Mouse (Mus musculus): Measurements from ENCODE around the gene Cx3cl1. TPM values are rescaled to one million over a fixed set of nuclear protein-coding genes. Genes with fewer than 3 reads are reported as not detected.

Cx3cl1 gene
- 100 to 1,000 TPM; 333 to 386 (median 359) TPM for total RNA-seq (2022)

DNA sequence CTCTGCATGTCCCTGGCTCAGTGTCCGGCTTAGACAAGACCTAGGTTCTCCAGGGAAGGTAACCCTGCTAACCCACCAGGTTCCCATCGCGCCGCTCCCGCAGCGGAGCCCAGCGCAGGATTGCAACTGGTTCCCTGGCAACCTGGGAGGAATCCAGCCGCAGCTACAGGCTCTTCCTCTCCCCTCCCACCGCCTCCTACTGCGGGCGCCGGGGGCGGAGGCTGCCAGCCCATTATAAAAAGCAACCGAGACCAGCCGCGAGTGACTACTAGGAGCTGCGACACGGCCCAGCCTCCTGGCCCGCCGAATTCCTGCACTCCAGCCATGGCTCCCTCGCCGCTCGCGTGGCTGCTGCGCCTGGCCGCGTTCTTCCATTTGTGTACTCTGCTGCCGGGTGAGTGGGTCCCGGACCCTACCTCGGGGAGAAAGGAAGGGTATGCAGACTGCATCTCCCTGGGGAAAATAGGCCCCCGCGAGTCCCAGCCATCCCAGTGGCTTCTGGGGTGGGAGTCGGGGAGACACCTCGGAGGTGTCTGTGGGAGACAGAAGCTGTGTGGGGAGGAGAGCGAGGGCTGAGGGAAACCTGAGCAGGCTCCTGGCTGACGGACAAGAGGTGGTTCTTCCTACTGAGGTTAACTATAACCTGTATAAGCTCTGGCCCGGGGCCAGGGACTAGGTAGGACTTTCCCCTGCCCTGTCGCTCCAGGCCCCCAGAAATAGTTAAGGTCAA lies at the start of gene Cx3cl1:
Gene Cx3cl1, plus strand, starts transcription at position 69 of the 730 bp plus-strand sequence.
- DNase-seq (ENCODE audit: low spot score in 2 of 2) = peak; percentile 84 to 88

DNA sequence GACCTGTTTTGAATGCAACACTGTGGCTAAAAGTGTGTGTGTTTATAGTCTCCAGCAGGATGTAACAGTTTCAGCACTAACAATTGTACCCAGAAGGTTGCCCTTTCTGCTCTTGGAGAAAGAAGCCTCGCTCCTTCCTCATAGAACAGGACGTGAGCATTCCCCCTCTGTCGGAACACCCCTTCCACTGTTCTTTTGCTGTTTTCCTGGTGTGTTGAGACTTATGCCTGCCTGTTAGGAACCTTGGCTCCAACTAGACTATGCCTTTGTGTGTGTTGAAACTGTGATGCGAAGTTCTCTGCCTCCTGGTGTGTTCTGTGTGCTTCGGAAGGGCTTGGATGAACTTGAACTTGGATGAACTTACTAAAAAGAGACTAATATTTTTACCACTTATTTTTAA lies 45.8 kb upstream of the Cx3cl1 start:
- DNase-seq (ENCODE audit: low spot score in 2 of 2) = no peak

DNA sequence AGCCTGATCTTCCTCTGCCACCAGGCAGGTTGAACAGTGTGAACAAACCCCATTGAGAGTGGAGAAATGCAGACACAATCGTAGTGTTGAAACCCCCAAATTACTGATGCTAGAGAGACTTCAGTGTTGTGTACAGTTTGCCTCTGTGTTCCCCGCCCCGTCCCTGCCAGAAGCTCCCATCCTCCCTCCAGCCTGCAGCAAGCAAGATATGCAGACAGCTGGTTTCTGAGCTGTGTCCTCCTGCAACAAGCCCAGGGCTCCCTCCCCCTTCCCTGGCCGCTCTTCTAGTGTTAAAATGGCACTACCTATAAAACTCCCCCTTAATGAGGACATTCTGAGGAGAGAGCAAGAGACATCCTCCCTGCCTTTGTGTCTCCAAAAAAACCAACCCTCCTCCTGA lies 42.5 kb upstream of the Cx3cl1 start:
- DNase-seq (ENCODE audit: low spot score in 2 of 2) = no peak

DNA sequence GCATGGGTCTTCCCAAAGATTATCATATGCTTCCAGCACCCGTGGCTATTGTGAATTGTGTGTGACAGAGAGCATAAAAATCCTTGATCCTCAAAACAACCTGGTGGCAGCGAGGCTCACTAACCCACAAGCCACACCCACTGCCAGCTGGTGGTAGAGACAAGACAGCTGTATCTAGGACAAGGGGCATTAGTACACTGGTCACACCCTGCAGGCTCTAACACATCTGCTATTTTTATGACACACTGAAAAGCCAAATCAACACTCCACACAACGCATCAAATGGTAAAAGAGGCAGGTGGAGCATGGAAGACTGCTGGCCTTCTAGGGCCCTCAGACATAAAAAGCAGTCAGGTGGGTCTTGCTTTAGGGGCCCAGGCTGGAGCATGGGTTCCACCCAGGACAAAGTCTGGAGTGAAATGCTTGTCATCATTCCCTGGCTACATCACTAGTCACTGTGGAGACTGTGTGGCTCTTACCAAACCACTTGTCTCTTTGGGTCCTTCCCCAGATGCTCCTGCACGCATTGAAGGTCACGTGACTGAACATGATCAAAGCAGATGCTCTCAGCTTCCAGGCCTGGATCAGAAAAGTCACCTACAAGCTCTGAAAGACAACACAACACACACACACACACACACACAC lies 37.9 kb upstream of the Cx3cl1 start:
- DNase-seq (ENCODE audit: low spot score in 2 of 2) = no peak

DNA sequence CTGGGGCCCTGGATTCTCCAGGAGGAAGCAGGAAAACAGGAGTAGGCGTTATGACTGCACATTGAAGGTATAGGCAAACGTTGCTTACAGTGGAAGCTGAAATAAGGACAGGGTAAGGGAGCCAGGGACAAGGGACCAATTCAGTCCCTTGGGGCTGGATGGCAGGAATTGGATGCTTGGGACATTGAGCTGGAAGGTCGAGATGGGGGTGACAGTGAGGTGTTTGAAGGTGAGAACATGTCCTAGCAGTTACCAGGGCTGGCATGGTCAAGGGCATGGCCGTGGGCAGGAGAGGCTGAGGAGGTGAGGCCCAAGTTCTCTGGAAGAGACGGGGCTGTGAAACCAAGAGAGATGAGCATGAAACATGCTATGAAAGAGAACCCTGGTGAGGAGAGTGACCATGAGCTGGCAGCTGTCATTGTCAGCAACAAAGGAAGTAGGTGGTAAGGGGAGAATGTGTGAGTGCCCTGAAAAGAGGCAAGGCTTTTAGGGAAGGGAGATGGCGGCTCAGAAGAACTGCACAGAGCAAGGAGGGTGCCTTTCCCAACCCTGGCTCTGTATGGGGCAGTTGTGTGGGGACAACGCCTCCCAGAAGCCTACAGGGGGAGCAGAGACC lies 37.0 kb upstream of the Cx3cl1 start:
- no peak for DNase-seq (ENCODE audit: low spot score in 2 of 2)

DNA sequence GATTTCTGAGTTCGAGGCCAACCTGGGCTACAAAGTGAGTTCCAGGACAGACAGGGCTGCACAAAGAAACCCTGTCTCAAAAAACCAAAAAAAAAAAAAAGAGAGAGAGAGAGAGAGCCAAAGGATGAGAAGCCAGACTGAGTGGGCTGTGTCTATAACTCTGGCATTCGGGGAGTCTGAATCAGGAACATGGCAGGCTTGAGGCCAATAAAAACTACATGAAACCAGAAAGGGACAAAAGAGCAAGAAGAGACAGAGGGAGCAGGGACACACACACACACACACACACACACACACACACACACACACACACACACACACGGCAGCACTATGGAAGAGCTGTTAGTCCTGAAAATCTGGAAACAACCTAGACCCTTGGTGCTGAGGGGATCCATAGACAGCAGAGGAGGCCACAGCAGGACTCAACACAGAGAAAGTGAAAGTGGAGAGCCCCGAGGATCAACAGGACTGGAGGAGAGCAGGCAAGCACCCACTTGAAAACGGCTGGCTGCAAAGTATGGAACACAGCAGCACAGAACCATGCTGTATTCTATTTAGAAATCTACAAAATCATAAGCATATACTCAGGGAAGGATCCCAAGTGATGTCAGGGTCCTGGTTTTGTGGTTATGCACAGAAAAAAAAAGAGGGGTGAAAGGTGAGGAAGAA lies 36.2 kb upstream of the Cx3cl1 start:
- DNase-seq (ENCODE audit: low spot score in 2 of 2) = no peak

DNA sequence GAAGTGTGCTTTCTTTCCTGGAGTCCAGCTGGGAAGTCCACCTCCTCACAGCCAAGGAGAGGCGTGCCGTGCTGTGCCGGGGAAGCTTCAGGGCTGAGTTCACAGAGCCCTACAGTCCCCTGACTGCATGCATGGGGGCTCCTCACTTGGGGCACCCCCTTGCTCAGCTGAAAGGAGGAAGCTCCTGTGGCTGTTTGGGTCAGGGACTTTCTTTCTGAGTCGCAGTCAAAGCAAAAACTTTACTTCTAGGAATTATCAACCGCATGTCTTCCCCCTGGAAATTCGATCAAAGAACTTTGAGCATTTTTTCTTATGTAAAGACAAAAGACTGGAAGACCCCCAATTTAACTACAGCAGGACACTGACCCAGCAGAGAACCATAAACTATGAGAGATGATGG lies 32.0 kb upstream of the Cx3cl1 start:
- no peak for DNase-seq (ENCODE audit: low spot score in 2 of 2)

DNA sequence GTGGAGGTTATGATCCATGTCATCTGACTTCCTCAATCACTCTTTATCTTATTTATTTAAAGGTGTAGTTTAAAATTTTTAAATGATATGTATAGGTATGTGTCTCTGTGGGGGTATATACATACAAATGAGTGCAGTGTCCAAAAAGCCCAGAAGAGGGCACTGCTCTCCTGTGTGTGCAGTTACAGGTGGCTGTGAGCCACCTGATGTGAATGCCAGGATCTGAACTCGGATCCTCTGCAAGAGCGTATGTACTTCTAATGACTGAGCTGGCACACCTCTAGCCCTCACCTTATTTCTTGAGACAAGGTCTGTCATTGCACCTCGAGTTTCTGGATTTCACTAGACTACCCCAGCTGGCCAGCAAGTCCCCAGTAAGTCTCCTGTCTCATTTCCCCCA lies 31.2 kb upstream of the Cx3cl1 start:
- no peak for DNase-seq (ENCODE audit: low spot score in 2 of 2)

DNA sequence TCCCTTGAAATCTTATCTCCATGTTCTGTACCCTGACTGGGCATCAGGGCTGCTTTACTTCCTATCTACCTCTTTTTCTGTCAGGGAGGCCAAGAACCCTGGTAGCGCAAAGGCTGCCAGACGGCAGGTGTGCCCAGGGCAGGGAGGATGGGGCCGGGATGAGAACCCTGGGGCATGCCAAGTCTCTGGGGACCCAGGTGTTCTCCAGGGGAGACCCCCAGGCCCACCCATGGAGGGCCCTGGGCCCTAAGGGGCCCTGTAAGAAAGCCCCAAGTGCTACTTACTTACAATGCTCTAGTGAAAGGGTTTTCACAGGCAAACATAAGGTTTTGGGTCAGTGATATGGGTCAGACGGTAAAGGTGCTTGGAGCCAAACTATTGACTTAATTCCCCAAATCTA lies 30.1 kb upstream of the Cx3cl1 start:
- DNase-seq (ENCODE audit: low spot score in 2 of 2) = no peak

DNA sequence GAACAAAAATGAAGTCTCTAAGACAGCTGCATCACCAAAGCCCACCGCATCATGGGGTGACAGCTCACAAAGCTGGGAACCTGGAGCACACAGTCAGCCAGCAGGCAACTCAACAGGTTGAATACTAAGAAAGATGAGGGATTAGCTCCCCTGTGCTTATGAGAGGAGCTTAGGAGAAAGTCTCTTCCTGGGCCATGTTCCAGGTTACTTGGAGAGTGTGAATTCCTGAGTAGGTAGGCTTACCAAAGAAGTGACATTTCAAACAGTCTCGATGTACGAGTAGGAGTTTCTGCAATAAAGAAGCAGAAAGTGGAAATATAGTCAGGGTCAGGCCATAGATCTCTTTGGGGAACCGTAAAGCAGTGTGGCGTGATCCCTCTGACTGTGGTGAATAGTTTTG lies 27.3 kb upstream of the Cx3cl1 start:
- DNase-seq (ENCODE audit: low spot score in 2 of 2) = no peak

DNA sequence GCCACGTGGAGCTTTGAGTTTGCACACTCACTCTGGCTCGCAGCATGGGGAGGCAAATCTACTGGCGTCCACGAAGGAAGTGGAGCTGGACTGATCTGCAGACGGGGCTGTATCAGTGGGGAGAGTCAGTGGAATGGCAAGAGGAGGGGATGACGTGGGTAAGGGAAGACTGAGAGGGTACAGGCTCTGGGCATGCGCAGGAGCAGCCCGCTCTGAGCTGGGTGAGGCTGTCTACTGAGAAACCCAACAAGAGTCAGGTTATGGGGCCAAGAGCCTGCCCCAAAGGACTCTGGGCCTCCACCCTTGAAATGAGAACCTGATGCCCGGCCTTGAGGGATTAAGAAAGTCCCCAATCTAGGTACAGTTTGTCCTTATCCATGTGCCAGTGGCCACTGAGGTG lies 26.8 kb upstream of the Cx3cl1 start:
- DNase-seq (ENCODE audit: low spot score in 2 of 2) = no peak

DNA sequence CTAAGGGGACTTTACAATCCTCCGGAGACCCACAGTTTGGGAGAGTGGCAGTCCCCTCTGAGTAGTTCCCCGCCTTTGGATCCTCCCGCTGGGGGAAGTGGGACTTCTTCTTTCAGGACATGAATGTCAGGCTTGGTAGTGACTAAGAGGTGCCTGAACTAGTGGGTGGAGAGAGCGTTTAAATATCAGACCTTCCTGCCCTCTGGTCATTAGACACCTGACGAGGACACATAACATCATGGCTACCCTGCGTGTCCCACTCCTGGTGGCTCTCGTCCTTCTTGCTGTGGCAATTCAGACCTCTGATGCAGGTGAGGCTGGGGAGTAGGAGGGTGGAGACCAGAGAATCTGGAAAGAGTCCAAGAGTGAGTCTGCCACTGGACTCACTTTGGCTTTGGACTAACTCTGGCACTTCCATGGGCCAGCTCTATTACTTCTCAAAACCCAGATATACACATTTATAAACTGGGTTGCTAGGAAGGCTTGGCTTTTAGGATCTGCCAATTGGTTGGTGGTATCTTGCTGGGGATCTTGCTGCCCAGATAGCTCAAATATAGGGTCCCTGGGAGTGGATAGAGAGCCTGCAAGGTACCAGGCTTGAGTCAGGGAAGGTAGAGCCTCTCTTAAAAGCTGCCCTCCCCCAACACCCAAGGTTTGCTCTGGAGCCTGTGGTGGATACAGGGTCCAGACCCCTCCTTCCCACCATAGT lies 26.2 kb upstream of the Cx3cl1 start, which contains the start of gene Ccl22:
Gene Ccl22, plus strand, starts transcription at position 115 of the 709 bp plus-strand sequence.
- DNase-seq (ENCODE audit: low spot score in 2 of 2) = no peak

DNA sequence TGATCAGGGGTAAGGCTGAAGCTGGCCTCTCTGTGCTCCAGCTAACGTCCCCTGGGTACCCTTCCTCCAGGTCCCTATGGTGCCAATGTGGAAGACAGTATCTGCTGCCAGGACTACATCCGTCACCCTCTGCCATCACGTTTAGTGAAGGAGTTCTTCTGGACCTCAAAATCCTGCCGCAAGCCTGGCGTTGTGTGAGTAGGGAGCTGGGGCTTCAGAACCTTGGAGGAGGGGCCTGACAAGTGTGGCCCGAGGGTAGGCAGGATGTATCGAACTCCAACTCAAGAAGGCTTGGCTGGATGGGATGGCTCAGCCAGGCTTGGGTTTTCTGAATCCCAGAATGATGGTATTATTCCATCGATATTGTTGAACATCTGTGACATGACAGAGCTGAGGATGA lies 25.0 kb upstream of the Cx3cl1 start:
- no peak for DNase-seq (ENCODE audit: low spot score in 2 of 2)

DNA sequence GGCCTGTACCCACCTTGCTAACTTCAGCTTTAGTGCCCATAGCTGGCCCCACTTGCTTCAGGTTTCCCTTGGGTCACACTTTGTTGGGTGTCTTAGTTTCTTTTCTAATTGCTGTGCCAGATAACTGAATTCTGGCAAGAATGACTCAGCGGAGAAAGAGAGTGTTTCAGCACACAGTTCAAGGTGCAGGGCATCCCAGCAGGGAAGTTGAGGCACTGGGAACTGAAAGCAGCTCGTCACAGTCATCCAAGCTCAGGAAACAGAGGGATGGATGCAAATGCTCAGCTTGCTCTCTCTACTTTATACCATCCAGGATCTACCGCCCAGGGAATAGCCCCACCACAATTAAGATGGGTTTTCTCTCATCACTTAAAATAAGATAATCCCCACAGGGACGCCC lies 23.4 kb upstream of the Cx3cl1 start:
- no peak for DNase-seq (ENCODE audit: low spot score in 2 of 2)

DNA sequence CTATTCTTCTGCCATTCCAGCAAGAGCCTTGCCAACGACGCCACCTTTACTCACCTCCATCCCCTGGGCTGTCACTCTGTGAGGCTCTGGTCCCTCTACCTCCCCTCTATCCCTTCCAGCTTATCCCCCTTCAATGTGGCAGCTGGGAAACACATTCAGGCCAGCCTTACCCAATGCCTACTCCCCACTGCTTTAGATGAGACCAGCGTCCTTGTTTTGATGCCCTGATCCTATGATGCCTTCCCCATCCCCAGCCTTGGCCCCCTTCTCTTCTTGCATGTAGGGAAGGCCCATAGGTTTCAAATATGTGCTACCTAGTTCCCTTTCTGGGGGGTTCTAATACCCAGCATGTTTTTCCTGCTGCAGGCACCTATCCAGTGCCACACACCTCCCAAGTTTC lies 21.9 kb upstream of the Cx3cl1 start:
- DNase-seq (ENCODE audit: low spot score in 2 of 2) = no peak

DNA sequence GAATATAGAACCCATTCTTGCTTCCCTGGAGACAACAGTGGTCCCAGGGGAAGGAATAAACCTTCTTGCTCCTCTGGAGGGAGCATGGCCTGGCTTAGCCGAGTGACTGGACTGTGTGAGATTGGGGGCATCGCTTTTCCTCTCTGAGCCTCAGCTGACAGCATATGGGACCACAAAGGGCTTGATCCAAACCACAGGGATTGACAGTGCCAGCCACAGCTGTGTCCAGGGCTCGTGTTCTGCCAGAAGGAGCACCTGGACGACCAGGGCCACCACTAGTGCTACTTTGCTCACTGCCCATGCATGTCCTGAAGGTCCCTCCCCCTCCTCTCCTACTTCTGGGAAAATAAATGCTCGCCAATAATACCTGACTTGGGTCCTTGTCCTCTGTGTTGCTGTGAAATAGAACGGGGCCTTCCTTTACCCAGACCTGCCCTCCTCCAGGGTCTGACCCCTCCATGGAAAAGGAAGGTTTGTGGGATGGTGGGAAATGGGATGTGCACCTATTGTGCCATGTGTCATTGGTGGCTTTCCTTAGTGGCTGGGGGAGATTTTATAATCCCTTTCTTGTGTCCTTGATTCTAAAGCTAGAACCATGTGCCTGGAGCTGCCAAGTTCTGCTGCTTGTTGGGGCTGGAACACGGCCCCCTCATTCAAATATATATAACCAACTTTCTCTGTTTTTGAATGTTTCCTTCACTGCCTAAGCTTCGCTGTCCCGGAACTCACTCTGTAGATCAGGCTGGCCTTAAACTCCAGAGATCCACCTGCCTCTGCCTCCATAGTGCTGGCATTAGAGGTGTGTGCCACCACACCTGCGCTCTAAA lies 20.6 kb upstream of the Cx3cl1 start:
- DNase-seq (ENCODE audit: low spot score in 2 of 2) = no peak

DNA sequence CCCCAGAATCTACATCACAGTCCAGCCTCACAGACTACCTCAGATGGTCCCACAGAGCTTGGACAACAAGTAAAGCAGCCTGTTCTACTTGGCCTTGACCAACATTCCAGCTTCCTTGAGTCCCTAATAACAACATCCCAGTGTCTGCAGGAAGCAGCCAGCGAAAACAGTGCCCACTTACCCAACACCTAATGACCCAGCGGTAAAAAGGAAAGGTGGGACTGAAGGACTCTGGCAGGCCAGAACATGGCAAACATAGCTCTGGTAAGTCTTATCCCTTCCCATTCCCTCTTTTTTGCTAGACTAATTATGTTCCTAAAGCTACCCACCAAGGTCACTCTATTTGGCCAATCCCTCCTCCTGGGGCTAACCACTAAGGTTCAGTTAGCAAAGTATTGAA lies 17.8 kb upstream of the Cx3cl1 start:
- DNase-seq (ENCODE audit: low spot score in 2 of 2) = no peak

DNA sequence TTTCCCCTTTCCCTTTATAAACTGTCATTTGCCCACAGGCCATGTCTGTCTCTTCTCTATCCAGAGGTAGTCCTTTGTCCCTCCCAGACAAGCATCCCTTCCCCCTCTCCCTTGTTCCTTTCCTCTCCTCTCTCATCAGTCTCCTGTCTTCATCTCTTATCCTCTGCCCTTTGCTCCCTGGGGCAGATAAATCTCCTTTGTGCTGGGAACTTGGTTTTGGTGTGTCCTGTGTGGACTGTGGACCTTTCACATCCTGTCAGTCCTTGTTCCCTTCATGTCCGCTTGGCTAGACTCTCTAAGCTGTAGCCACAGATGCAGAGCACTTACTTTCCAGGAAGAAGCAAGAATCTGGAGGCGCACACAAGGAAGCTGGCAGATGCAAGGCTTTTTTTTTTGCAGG lies 17.3 kb upstream of the Cx3cl1 start:
- no peak for DNase-seq (ENCODE audit: low spot score in 2 of 2)

DNA sequence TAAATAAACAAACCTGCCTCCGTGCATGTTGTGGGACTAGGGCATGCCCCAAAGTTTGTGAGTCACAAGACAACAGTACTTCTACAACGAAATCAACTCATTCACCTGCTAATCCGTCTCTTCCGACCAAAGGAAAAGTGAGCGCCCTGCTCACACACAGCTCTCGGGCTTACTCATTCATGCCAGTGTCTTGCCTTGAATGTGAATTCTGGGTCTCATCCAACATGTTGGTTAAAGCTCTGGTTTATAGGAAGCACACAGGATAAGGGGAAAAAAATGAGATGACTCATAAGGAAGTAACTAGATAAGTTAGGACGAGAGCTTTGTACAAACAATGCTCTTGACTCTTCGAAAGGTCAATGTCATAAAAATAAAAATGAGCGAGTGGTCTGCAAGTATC lies 4.8 kb upstream of the Cx3cl1 start:
- no peak for DNase-seq (ENCODE audit: low spot score in 2 of 2)

DNA sequence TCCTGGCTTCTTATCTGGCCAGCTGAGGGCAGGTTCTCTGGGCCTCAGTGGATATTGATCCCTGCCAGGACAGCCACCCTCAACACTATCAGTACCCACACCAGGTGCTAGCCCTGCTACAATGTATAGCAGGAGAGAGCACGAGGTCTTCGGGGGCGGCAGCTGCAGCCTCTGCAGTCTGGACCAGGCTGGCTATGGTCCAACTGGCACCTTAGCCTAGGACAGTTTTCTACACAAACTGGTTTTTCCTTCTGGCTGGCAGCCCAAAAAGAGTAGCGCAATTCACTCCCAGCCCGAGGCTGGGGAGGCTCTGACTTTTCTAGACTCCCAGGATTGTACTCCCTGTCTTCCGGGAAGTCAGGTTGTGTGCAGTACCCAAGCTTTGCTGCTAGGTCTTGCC lies 864 bp upstream of the Cx3cl1 start:
- DNase-seq (ENCODE audit: low spot score in 2 of 2) = no peak

DNA sequence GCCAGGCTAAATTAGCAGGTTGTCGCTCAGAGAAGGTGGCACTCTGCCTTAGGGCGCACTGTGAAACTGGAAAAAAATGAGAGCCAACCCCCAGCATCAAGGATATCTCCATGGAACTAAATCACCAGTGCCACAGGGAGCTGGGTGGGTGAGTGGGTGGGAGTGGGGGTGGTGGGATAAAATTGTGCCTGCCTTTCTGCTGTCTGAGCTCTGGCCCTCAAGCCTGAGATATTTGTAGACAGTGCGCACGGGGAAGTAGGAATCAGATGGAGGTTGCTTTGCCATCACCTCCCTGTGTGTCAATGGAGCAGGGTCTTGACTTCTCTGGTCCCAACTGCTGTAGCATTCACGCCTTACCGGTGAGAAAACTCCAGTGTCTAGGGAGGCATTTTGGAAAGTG lies 1.2 kb downstream of the Cx3cl1 start:
- peak in 1 of 2 experiments; percentile 41 for DNase-seq (ENCODE audit: low spot score in 2 of 2)
